Mouse (Mus musculus) intestine, postnatal 0 days (tissue): ENCODE data around the gene Chit1. TPM values are rescaled to one million over a fixed set of nuclear protein-coding genes. Genes with fewer than 3 reads are reported as not detected.

ENCODE experiments used
- ATAC-seq: fragments of 200-750 bp; cut with Nextera tagmentation; 2 replicates; pipeline ENCODE4 v1.8.0; 2017; ENCODE audit warnings: mild to moderate bottlenecking, moderate TSS enrichment, moderate library complexity
- H3K27ac ChIP-seq: fragments of 300-500 bp; sonication (generic); 2 replicates; pipeline ENCODE4 v1.5.1; 2014; ENCODE audit warnings: mild to moderate bottlenecking, low read depth, low read length, moderate library complexity
- H3K27me3 ChIP-seq: fragments of 300-500 bp; sonication (generic); replicated peaks from 2 replicates; pipeline ENCODE4 v1.6.1; 2014; ENCODE audit warnings: low read length, mixed read lengths; ENCODE audit not compliant: control insufficient read depth, insufficient read depth
- H3K36me3 ChIP-seq: fragments of 300-500 bp; sonication (generic); 2 replicates; pipeline ENCODE4 v1.6.1; 2014; ENCODE audit warnings: mild to moderate bottlenecking, moderate library complexity; ENCODE audit not compliant: control insufficient read depth, insufficient read depth
- H3K4me1 ChIP-seq: fragments of 300-500 bp; sonication (generic); replicated peaks from 2 replicates; pipeline ENCODE4 v1.6.1; 2014; ENCODE audit warnings: antibody characterized with exemption, low read length, mixed read lengths; ENCODE audit not compliant: control insufficient read depth, insufficient read depth
- H3K4me2 ChIP-seq: fragments of 300-500 bp; sonication (generic); replicated peaks from 2 replicates; pipeline ENCODE4 v1.6.1; 2014; ENCODE audit warnings: low read depth, mild to moderate bottlenecking, moderate library complexity
- H3K4me3 ChIP-seq: fragments of 300-500 bp; sonication (generic); 2 replicates; pipeline ENCODE4 v1.5.1; 2014; ENCODE audit warnings: low read depth, low read length
- H3K9ac ChIP-seq: fragments of 300-500 bp; sonication (generic); 2 replicates; pipeline ENCODE4 v1.6.1; 2014; ENCODE audit warnings: mild to moderate bottlenecking, low read depth, low read length
- H3K9me3 ChIP-seq: fragments of 300-500 bp; sonication (generic); 2 replicates; pipeline ENCODE4 v1.6.1; 2016; ENCODE audit warnings: mixed run types; ENCODE audit not compliant: control insufficient read depth
- CTCF ChIP-seq: sonication (generic); IDR thresholded peaks from 2 replicates; pipeline ENCODE4 v1.5.1; 2016; ENCODE audit warnings: low read depth, mild to moderate bottlenecking, control low read depth, antibody characterized with exemption, moderate library complexity
- WGBS: fragments of 180-500 bp; shearing (Covaris S2); extraction: QIAGEN DNeasy Blood & Tissue Kit; methylation state at CpG from one replicate; pipeline ENCODE4 v1.1.7; 2014; 5-methylcytosine and 5-hydroxymethylcytosine counted together
- polyA plus RNA-seq: library from polyadenylated mRNA; unstranded; fragments of >200 nt; fragmentation: Nextera tagmentation; extraction: Ambion mirVana; gene quantifications from 2 replicates; pipeline ENCODE4 v1.2.1, GENCODE M21; 2015

The Chit1 gene
- polyA plus RNA-seq, 1 experiment from 2014 or later: not detected

DNA sequence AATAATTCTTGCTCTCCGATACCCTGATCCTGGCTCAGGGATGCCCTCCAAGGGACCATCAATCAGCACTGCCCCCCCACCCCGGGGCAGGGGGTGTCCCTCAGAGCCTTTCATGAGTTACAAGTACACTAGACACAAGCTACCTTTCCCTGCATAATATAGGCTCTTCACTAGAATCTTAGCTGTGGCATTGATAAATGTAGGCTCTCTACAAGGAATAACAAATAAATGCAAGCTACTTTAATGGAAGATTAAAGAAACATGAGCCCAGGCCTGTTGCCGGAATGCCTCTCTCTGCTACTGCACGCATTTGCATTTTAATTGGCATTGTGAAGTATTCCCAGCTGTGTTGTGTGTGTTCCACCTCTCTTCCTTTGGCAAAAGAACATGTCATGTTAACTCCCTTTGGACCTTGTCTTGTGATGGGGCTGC, 31.3 kb downstream of the Chit1 start:
- no peak for ATAC-seq
- no peak overlapping the region for H3K4me2 ChIP-seq
- no peaks in the 10 kb centered on the region for H3K36me3 ChIP-seq
- no peak for TF ChIP-seq CTCF
- 63% methylated on average over 4 of the region's 4 CpGs for WGBS
- no peak overlapping the region for H3K27ac ChIP-seq
- no peaks in the 10 kb centered on the region for H3K9me3 ChIP-seq
- H3K9ac ChIP-seq: no peak overlapping the region
- no peak overlapping the region for H3K4me3 ChIP-seq
- no peaks in the 10 kb centered on the region for H3K4me1 ChIP-seq
- no peaks in the 10 kb centered on the region for H3K27me3 ChIP-seq

DNA sequence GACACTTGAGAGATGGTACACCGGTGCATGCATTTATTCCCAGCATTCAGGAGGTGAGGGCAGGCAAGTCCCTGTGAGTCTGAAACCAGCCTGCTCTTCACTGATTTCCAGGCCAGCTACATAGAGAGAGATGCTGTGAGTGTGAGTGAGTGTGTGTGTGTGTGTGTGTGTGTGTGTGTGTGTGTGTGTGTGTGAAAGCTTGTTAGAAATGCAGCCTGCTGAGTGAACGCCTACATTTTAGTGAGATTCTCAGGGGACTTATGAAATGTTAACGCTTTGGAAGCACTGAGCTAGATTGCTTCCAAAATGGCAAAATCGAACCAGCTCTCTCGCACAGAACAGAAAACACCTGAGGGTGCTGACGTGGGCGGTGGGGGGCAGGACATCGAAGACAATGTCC, 35.0 kb downstream of the Chit1 start:
- Histone ChIP-seq H3K4me2 (no peak overlapping the region), H3K4me1 (no peaks in the 10 kb centered on the region), H3K4me3 (no peak overlapping the region), H3K9me3 (no peaks in the 10 kb centered on the region), H3K27me3 (no peaks in the 10 kb centered on the region), H3K9ac (no peak overlapping the region), H3K36me3 (no peaks in the 10 kb centered on the region), H3K27ac (no peak overlapping the region)
- 92% methylated on average over 8 of the region's 8 CpGs for WGBS
- no peak for ATAC-seq
- TF ChIP-seq CTCF: no peak

DNA sequence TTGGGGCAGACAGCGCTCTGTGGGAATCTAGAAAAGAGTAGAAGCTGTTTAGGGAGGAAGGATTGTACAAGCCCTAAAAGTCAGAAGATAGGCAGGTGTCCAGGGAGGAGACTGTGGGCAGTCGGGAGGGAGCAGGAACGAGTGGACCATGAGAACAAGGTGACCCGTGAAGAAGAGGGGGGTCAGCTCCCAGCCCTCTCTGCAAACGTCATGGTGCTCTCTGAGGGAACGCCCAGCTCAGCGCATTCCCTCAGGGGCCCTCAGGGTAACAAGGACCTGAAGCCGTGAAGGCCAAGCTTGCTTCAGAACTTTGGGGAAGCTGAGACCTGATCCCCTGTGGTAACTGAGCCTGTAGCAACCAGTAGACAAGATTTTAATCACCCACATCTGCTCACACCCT, 39.0 kb downstream of the Chit1 start:
- WGBS: 65% methylated on average over 8 of the region's 8 CpGs
- Histone ChIP-seq H3K9me3 (no peaks in the 10 kb centered on the region), H3K4me3 (no peak overlapping the region), H3K27me3 (no peaks in the 10 kb centered on the region), H3K36me3 (no peaks in the 10 kb centered on the region), H3K9ac (no peak overlapping the region), H3K27ac (no peak overlapping the region), H3K4me2 (no peak overlapping the region), H3K4me1 (no peaks in the 10 kb centered on the region)
- no peak for ATAC-seq
- TF ChIP-seq CTCF: no peak

GRCm38 (mm10) chr1:134150745-134151144, 39.7 kb downstream of the Chit1 start:
- 83% methylated on average over 9 of the region's 9 CpGs for WGBS
- no peak overlapping the region for H3K4me3 ChIP-seq
- no peak for TF ChIP-seq CTCF
- no peaks in the 10 kb centered on the region for H3K27me3 ChIP-seq
- ATAC-seq: no peak
- no peaks in the 10 kb centered on the region for H3K9me3 ChIP-seq
- no peak overlapping the region for H3K4me2 ChIP-seq
- no peak overlapping the region for H3K9ac ChIP-seq
- no peaks in the 10 kb centered on the region for H3K36me3 ChIP-seq
- H3K27ac ChIP-seq: no peak overlapping the region
- no peaks in the 10 kb centered on the region for H3K4me1 ChIP-seq

GRCm38 (mm10) chr1:134151655-134152412, 40.8 kb downstream of the Chit1 start:
- Histone ChIP-seq H3K27ac (no peak overlapping the region), H3K9ac (no peak overlapping the region), H3K36me3 (no peaks in the 10 kb centered on the region), H3K4me3 (no peak overlapping the region), H3K4me2 (no peak overlapping the region), H3K27me3 (no peaks in the 10 kb centered on the region), H3K4me1 (no peaks in the 10 kb centered on the region), H3K9me3 (no peaks in the 10 kb centered on the region)
- peak; percentile 62 for ATAC-seq
- WGBS: 27% methylated on average over 13 of the region's 13 CpGs
- peak; percentile 93 for TF ChIP-seq CTCF

- H3K36me3 ChIP-seq: no peaks in the 10 kb centered on the region
- no peak for ATAC-seq
- 69% methylated on average over 21 of the region's 21 CpGs for WGBS
- TF ChIP-seq CTCF: no peak
- H3K9ac ChIP-seq: no peak overlapping the region
- H3K9me3 ChIP-seq: no peaks in the 10 kb centered on the region
- H3K27me3 ChIP-seq: no peaks in the 10 kb centered on the region
- H3K4me3 ChIP-seq: no peak overlapping the region
- no peak overlapping the region for H3K27ac ChIP-seq
- H3K4me2 ChIP-seq: no peak overlapping the region
- no peaks in the 10 kb centered on the region for H3K4me1 ChIP-seq
Measured at GRCm38 (mm10) chr1:134152626-134153590, 41.9 kb downstream of the Chit1 start.
